Mouse (Mus musculus): ENCODE measurements around the gene Gm45521.
"Not testable (repeated sequence)": the region's sequence is repeated elsewhere in the genome, so short reads cannot be mapped to it uniquely, and the experiment has no call there.

DNA sequence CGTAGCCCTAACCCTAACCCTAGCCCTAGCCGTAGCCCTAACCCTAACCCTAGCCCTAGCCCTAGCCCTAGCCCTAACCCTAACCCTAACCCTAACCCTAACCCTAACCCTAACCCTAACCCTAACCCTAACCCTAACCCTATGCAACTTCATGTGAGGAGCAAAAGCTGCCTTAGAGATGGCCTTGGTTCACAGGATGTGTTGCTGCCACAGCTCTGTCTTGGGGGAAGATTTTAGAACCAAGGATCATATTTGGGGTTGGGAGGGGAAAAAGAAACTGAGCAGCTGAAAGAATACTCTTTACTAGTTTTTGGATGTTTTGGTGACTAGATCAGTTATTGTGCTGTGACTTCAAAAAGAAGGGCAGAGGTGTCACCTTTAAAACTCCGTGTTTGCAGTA lies 49.0 kb downstream of the Gm45521 start:
- not testable (repeated sequence) for TF ChIP-seq EP300 (optimal IDR thresholded peaks at IDR 0.05); CTCF (IDR thresholded peaks at IDR 0.05; ENCODE audit: low read depth)

Measured in stomach, postnatal 0 days (tissue).